Mouse (Mus musculus) lung, embryonic 14.5 days (tissue): ENCODE data around the gene Pdlim1. TPM values are rescaled to one million over a fixed set of nuclear protein-coding genes. Genes with fewer than 3 reads are reported as not detected.

Source experiments
- ATAC-seq: fragments of 200-750 bp; cut with Nextera tagmentation; 2 replicates; pipeline ENCODE4 v1.8.0; 2017; ENCODE audit warnings: mild to moderate bottlenecking, moderate TSS enrichment, moderate library complexity; ENCODE audit not compliant: insufficient read depth
- DNase-seq: peaks from one replicate; pipeline ENCODE4 v3.0.0-alpha.2; 2015
- H3K27ac ChIP-seq: fragments of 300-500 bp; sonication (generic); 2 replicates; pipeline ENCODE4 v1.5.1; 2014; ENCODE audit warnings: low read depth, mild to moderate bottlenecking, moderate library complexity
- H3K27me3 ChIP-seq: fragments of 300-500 bp; sonication (generic); 2 replicates; pipeline ENCODE4 v1.6.1; 2014; ENCODE audit warnings: low read length, control low read depth; ENCODE audit not compliant: insufficient read depth
- H3K36me3 ChIP-seq: fragments of 300-500 bp; sonication (generic); 2 replicates; pipeline ENCODE4 v1.6.1; 2014; ENCODE audit warnings: control low read depth; ENCODE audit not compliant: insufficient read depth
- H3K4me1 ChIP-seq: fragments of 300-500 bp; sonication (generic); 2 replicates; pipeline ENCODE4 v1.6.1; 2014; ENCODE audit warnings: antibody characterized with exemption, control low read depth; ENCODE audit not compliant: insufficient read depth
- H3K4me2 ChIP-seq: fragments of 300-500 bp; sonication (generic); 2 replicates; pipeline ENCODE4 v1.6.1; 2014; ENCODE audit warnings: mild to moderate bottlenecking
- H3K4me3 ChIP-seq: fragments of 300-500 bp; sonication (generic); 2 replicates; pipeline ENCODE4 v1.5.1; 2014; ENCODE audit warnings: low read depth, low read length
- H3K9ac ChIP-seq: fragments of 300-500 bp; sonication (generic); 2 replicates; pipeline ENCODE4 v1.6.1; 2014
- H3K9me3 ChIP-seq: fragments of 300-500 bp; sonication (generic); 2 replicates; pipeline ENCODE4 v1.6.1; 2016; ENCODE audit warnings: low read depth, low read length, control low read depth
- CTCF ChIP-seq: IDR thresholded peaks from 2 replicates; pipeline ENCODE4 v1.5.1; 2016; ENCODE audit warnings: antibody characterized with exemption, low read depth
- WGBS: fragments of 180-500 bp; shearing (Covaris S2); extraction: QIAGEN DNeasy Blood & Tissue Kit; methylation state at CpG from one replicate; pipeline ENCODE4 v1.1.7; 2014; 5-methylcytosine and 5-hydroxymethylcytosine counted together
- polyA plus RNA-seq: library from polyadenylated mRNA; unstranded; fragments of >200 nt; fragmentation: Nextera tagmentation; extraction: Ambion mirVana; gene quantifications from 2 replicates; pipeline ENCODE4 v1.2.1, GENCODE M21; 2014

Pdlim1 gene
- polyA plus RNA-seq, 1 experiment from 2014 or later, result 130 TPM

DNA sequence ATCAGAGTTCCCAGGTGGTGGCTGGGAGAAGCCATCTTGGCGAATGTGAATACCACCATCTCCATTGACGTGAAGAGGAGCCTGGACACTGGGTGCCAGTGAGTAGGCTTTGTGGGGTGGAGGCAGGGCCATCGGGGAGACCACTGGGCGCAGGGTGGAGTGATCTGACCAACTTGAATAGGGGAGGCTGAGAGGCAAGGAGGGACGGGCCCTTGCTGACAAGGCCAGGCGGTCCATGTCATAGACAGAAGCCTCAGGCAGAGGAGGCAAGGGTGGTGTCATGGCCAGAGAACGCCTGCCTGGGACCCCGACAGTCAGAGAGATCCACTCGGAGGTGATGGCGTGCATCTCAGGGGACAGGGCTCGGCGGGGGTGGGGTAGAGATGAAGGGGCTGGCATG is 38.3 kb upstream of the Pdlim1 start:
- DNase-seq, result no peak
- no peak for TF ChIP-seq CTCF
- H3K36me3 ChIP-seq, result 0 out of 2 replicates have a peak, but pooled peaks cover 13% of the 10 kb centered on the region
- H3K27me3 ChIP-seq, result no peaks in the 10 kb centered on the region
- no peak overlapping the region for H3K4me3 ChIP-seq
- H3K4me2 ChIP-seq, result no peak overlapping the region
- H3K9ac ChIP-seq, result no peak overlapping the region
- no peaks in the 10 kb centered on the region for H3K4me1 ChIP-seq
- ATAC-seq, result no peak
- 80% methylated on average over 12 of the region's 12 CpGs for WGBS
- no peaks in the 10 kb centered on the region for H3K9me3 ChIP-seq
- no peak overlapping the region for H3K27ac ChIP-seq

DNA sequence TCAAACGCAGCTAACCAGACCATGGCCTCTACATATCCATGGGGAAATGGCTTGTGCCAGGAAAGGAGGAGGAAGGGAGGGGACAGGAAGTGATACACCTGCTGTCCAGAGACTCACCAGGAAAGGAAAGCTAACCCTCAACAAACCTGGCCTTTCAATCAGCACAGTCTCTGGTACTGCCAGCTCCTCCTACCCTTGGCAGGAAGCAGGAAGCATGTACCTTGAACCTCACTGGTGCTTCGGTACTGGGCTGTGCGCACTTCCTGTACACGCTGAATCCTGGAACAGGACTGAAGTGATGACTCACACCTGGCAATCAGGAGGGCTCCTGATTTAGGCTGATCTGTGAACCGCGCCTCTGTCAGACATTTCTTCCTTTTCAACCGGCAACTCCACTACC is 35.9 kb upstream of the Pdlim1 start:
- ATAC-seq, result no peak
- 73% methylated on average over 7 of the region's 7 CpGs for WGBS

DNA sequence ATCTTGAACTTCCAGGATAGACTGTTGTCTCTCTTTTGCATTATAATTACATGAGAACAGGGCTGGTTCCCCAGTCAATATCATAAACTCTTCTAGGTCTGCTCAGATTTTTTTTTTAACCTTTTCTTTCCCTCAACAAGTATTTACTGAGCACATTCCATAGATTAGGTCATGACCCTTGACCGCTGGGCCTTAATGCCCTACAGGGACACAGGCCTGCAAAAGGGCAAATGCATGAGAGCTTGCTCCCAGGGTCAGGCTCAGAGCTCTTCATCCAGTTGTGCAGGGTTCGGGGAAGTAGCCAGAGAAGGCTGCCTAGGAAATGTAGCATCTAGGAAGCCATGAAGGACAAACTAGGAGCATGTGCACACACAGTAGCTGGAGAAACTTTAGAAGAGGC is 35.0 kb upstream of the Pdlim1 start:
- WGBS, result 54% methylated on average over 2 of the region's 2 CpGs
- ATAC-seq, result no peak

More for the DNA sequence above, 35.9 kb upstream of the Pdlim1 start:
- H3K36me3 ChIP-seq, result 0 out of 2 replicates have a peak, but pooled peaks cover 10% of the 10 kb centered on the region
- no peaks in the 10 kb centered on the region for H3K4me1 ChIP-seq
- no peak overlapping the region for H3K27ac ChIP-seq
- no peak overlapping the region for H3K9ac ChIP-seq
- H3K9me3 ChIP-seq, result no peaks in the 10 kb centered on the region
- H3K4me3 ChIP-seq, result no peak overlapping the region
- DNase-seq, result no peak
- no peaks in the 10 kb centered on the region for H3K27me3 ChIP-seq
- no peak overlapping the region for H3K4me2 ChIP-seq
- TF ChIP-seq CTCF, result no peak

GRCm38 (mm10) chr19:40305456-40305855 is 33.8 kb upstream of the Pdlim1 start:
- TF ChIP-seq CTCF, result no peak

More for the DNA sequence above, 35.0 kb upstream of the Pdlim1 start:
- Histone ChIP-seq H3K4me1 (no peaks in the 10 kb centered on the region), H3K9ac (no peak overlapping the region), H3K27me3 (no peaks in the 10 kb centered on the region), H3K9me3 (no peaks in the 10 kb centered on the region), H3K4me3 (no peak overlapping the region), H3K27ac (no peak overlapping the region), H3K4me2 (no peak overlapping the region), H3K36me3 (0 out of 2 replicates have a peak, but pooled peaks cover 10% of the 10 kb centered on the region)
- DNase-seq, result no peak
- no peak for TF ChIP-seq CTCF

DNA sequence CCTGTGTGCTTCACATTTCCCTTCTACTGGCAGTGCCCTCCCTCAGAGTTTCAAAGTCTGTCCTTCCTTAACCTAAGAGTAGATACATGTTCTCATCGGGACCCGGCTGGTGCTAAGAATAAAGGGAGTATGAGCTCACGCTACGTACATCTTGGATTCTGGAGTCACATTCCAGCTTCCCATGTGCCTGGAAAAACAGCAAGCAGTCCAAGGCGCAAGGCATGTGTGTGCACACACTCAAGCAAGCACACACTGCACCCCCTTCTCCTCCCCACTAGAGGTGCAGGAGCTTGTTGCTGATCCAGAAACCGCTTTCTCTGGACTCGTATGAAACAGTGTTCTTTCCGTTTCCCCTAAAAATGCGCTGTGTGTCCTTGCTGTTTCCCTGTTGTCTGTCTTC is 31.3 kb upstream of the Pdlim1 start:
- Histone ChIP-seq H3K27ac (no peak overlapping the region), H3K9ac (no peak overlapping the region), H3K4me1 (no peaks in the 10 kb centered on the region), H3K4me2 (no peak overlapping the region), H3K9me3 (no peaks in the 10 kb centered on the region), H3K4me3 (no peak overlapping the region), H3K36me3 (no peaks in the 10 kb centered on the region), H3K27me3 (no peaks in the 10 kb centered on the region)
- 48% methylated on average over 9 of the region's 9 CpGs for WGBS
- peak; percentile 36 for TF ChIP-seq CTCF
- DNase-seq, result peak; percentile 27
- ATAC-seq, result no peak; the same call in 1 of the 2 replicates

More at GRCm38 (mm10) chr19:40305456-40305855, 33.8 kb upstream of the Pdlim1 start:
- no peaks in the 10 kb centered on the region for H3K27me3 ChIP-seq
- H3K4me2 ChIP-seq, result no peak overlapping the region
- no peak overlapping the region for H3K9ac ChIP-seq
- H3K4me1 ChIP-seq, result no peaks in the 10 kb centered on the region
- WGBS, result 59% methylated on average over 7 of the region's 7 CpGs
- H3K9me3 ChIP-seq, result no peaks in the 10 kb centered on the region
- no peak for DNase-seq
- H3K27ac ChIP-seq, result no peak overlapping the region
- 0 out of 2 replicates have a peak, but pooled peaks cover 5% of the 10 kb centered on the region for H3K36me3 ChIP-seq
- H3K4me3 ChIP-seq, result no peak overlapping the region
- no peak for ATAC-seq

DNA sequence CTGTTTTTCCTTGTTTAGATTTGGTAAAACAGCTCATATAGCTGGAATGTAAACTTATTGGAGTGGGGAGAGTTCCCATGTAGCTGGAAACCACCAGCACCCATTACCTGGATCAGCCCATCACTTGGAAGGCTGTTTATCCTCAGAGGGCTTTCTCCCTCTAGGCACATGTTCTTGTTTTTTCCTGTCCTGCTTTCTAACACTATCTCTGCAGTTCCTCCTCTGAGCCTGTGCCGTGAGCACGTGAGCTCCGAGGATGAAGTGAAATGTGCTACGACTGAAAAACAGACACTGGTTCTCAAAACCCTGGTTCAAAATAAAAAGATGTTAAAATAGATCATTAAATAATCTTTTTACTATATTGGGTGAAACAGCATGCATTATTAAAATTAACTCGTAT is 30.8 kb upstream of the Pdlim1 start:
- no peak overlapping the region for H3K4me3 ChIP-seq
- H3K36me3 ChIP-seq, result no peaks in the 10 kb centered on the region
- H3K4me1 ChIP-seq, result no peaks in the 10 kb centered on the region
- TF ChIP-seq CTCF, result no peak
- no peak for DNase-seq
- H3K27me3 ChIP-seq, result no peaks in the 10 kb centered on the region
- H3K27ac ChIP-seq, result no peak overlapping the region
- 73% methylated on average over 5 of the region's 5 CpGs for WGBS
- H3K9ac ChIP-seq, result no peak overlapping the region
- ATAC-seq, result no peak
- no peak overlapping the region for H3K4me2 ChIP-seq
- no peaks in the 10 kb centered on the region for H3K9me3 ChIP-seq

GRCm38 (mm10) chr19:40299983-40300759 is 28.5 kb upstream of the Pdlim1 start:
- Histone ChIP-seq H3K4me3 (no peak overlapping the region), H3K9ac (no peak overlapping the region), H3K4me1 (no peaks in the 10 kb centered on the region), H3K27ac (no peak overlapping the region), H3K4me2 (no peak overlapping the region), H3K27me3 (no peaks in the 10 kb centered on the region), H3K36me3 (no peaks in the 10 kb centered on the region), H3K9me3 (no peaks in the 10 kb centered on the region)
- no peak for TF ChIP-seq CTCF
- DNase-seq (peak; percentile 20), ATAC-seq (no peak)
- 71% methylated on average over 12 of the region's 12 CpGs for WGBS
